In the genomic region with DNA sequence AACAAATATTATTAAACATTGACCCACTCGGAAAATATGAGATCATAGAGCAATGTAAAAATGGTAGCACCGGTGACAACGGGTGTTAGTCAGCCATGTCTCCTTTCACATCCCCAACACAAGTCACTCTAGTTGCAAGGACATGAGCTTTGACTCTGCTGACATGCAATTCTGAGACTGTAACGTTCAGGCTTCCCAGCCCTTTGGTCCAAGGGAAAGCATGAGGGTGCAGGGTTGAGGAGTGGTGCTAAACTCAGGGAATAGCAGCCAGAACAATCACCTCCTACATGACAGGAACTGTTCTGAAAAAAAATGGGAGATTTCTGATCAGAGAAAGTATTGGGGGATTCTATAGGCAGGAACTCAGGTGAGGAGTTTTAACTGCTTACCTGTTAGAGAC, we compare ENCODE assay signal across 26 mouse cellular contexts.
DNase-seq lines count a peak whose midpoint lies in the region; ATAC-seq and TF ChIP-seq lines count a peak whose summit lies in the region.
"Had no signal": no experiment of that assay in that cellular context is flagged by ENCODE, and none has a peak within 500 bp of the region (broad histone marks: within the 10 kb centered on the region; RNA-seq: fewer than 3 reads in every experiment).

No protein-coding gene starts in this region.

- no peak for TF ChIP-seq CTCF in kidney, adult 2 months (conservative IDR thresholded peaks at IDR 0.05; ENCODE audit: insufficient read depth, insufficient read length, low read depth, low read length)
- no peak for TF ChIP-seq CTCF in kidney, postnatal 0 days (IDR thresholded peaks at IDR 0.05; ENCODE audit: low read depth)
- TF ChIP-seq CTCF in intestine, postnatal 0 days (IDR thresholded peaks at IDR 0.05; ENCODE audit: low read depth): no peak

- peak; percentile 59 for ATAC-seq in kidney, postnatal 0 days (replicated peaks; ENCODE audit: low FRiP score, low read depth)
- no peak for ATAC-seq in kidney, embryonic 14.5 days (ENCODE audit: low FRiP score, low TSS enrichment)
- peak; percentile 42; the same call in 1 of the 2 replicates for ATAC-seq in intestine, postnatal 0 days
- ATAC-seq: forebrain, embryonic 15.5 days; hindbrain, embryonic 16.5 days had no signal

- TF ChIP-seq POLR2A in kidney, adult 2 months (IDR thresholded peaks at IDR 0.05; ENCODE audit: low read depth, low read length): no peak

- peak overlapping the region; percentile 43 for H3K27ac ChIP-seq in kidney, adult 2 months (ENCODE audit: insufficient read depth, low read depth, low read length)
- H3K27ac ChIP-seq in kidney, postnatal 0 days: no peak overlapping the region
- H3K27ac ChIP-seq in kidney, embryonic 14.5 days (ENCODE audit: low read depth, low read length): no peak overlapping the region
- no peak overlapping the region for H3K27ac ChIP-seq in intestine, postnatal 0 days (ENCODE audit: low read depth, low read length)
- H3K27ac ChIP-seq: embryonic facial prominence, embryonic 10.5 days; embryonic facial prominence, embryonic 13.5 days; forebrain, embryonic 12.5 days; forebrain, embryonic 15.5 days; heart, embryonic 15.5 days; hindbrain, embryonic 10.5 days; hindbrain, embryonic 13.5 days had no signal

- 70% methylated on average over 4 of the region's 4 CpGs for WGBS in kidney, adult 2 months
- 86% methylated on average over 4 of the region's 4 CpGs for WGBS in kidney, postnatal 0 days
- 91% methylated on average over 4 of the region's 4 CpGs for WGBS in kidney, embryonic 14.5 days
- 61% methylated on average over 4 of the region's 4 CpGs for WGBS in intestine, postnatal 0 days

- H3K27me3 ChIP-seq in kidney, adult 2 months (replicated peaks; ENCODE audit: control insufficient read depth, insufficient read depth, low read length): no peaks in the 10 kb centered on the region
- no peaks in the 10 kb centered on the region for H3K27me3 ChIP-seq in kidney, postnatal 0 days (ENCODE audit: insufficient read depth, low read length)
- no peaks in the 10 kb centered on the region for H3K27me3 ChIP-seq in kidney, embryonic 14.5 days (ENCODE audit: control insufficient read depth, insufficient read depth, low read length)
- no peaks in the 10 kb centered on the region for H3K27me3 ChIP-seq in intestine, postnatal 0 days (replicated peaks; ENCODE audit: control insufficient read depth, insufficient read depth, low read length)
- H3K27me3 ChIP-seq: embryonic facial prominence, embryonic 13.5 days; forebrain, embryonic 12.5 days; forebrain, embryonic 15.5 days; heart, embryonic 12.5 days; heart, embryonic 15.5 days; hindbrain, embryonic 13.5 days had no signal

- H3K9me3 ChIP-seq in kidney, postnatal 0 days (replicated peaks; ENCODE audit: low read length): no peaks in the 10 kb centered on the region
- H3K9me3 ChIP-seq in kidney, embryonic 14.5 days (ENCODE audit: control insufficient read depth, low read length): no peaks in the 10 kb centered on the region
- no peaks in the 10 kb centered on the region for H3K9me3 ChIP-seq in intestine, postnatal 0 days (ENCODE audit: control insufficient read depth)
- H3K9me3 ChIP-seq: embryonic facial prominence, embryonic 10.5 days; embryonic facial prominence, embryonic 13.5 days; forebrain, embryonic 12.5 days; forebrain, embryonic 15.5 days; heart, embryonic 12.5 days; heart, embryonic 15.5 days; hindbrain, embryonic 10.5 days; hindbrain, embryonic 13.5 days had no signal

- no peaks in the 10 kb centered on the region for H3K36me3 ChIP-seq in kidney, adult 2 months (ENCODE audit: control insufficient read depth, insufficient read depth, low read length)
- no peaks in the 10 kb centered on the region for H3K36me3 ChIP-seq in kidney, postnatal 0 days (ENCODE audit: insufficient read depth, low read length)
- H3K36me3 ChIP-seq in kidney, embryonic 14.5 days (ENCODE audit: control insufficient read depth, insufficient read depth, low read length): no peaks in the 10 kb centered on the region
- H3K36me3 ChIP-seq in intestine, postnatal 0 days (ENCODE audit: control insufficient read depth, insufficient read depth): no peaks in the 10 kb centered on the region
- H3K36me3 ChIP-seq: embryonic facial prominence, embryonic 10.5 days; embryonic facial prominence, embryonic 13.5 days; forebrain, embryonic 12.5 days; forebrain, embryonic 15.5 days; heart, embryonic 12.5 days; heart, embryonic 15.5 days; hindbrain, embryonic 10.5 days; hindbrain, embryonic 13.5 days had no signal

- DNase-seq in kidney, adult 2 months: no peak
- DNase-seq in kidney, postnatal 10 days: no peak
- DNase-seq in kidney, postnatal 0 days (ENCODE audit: low spot score): no peak
- no peak for DNase-seq in layer of hippocampus, postnatal 25 days (ENCODE audit: extremely low spot score in 1 of 2, low spot score in 1 of 2)
- DNase-seq: B cell, adult 2 months; cerebellum, adult 11 months; cerebellum, adult 8-10 months; cerebellum, postnatal 10 days; cerebellum, postnatal 36 days; embryo, embryonic 11 days; gastrocnemius, postnatal 25 days; heart, adult 18-20 months; heart, postnatal 10 days; heart, postnatal 36 days had no signal

- H3K9ac ChIP-seq in kidney, postnatal 0 days (ENCODE audit: low read depth, low read length): no peak overlapping the region
- H3K9ac ChIP-seq in kidney, embryonic 14.5 days (ENCODE audit: low read depth, low read length): no peak overlapping the region
- H3K9ac ChIP-seq in intestine, postnatal 0 days (ENCODE audit: low read depth, low read length): no peak overlapping the region
- H3K9ac ChIP-seq: embryonic facial prominence, embryonic 13.5 days; forebrain, embryonic 12.5 days; forebrain, embryonic 15.5 days; heart, embryonic 12.5 days; heart, embryonic 15.5 days; hindbrain, embryonic 13.5 days had no signal

- H3K4me1 ChIP-seq in kidney, adult 2 months (ENCODE audit: control insufficient read depth, insufficient read depth, low read length): peaks cover 6% of the 10 kb centered on the region; the same call in 1 of the 2 replicates
- no peaks in the 10 kb centered on the region for H3K4me1 ChIP-seq in kidney, postnatal 0 days (replicated peaks; ENCODE audit: insufficient read depth, low read length)
- H3K4me1 ChIP-seq in kidney, embryonic 14.5 days (ENCODE audit: control insufficient read depth, insufficient read depth, low read length): no peaks in the 10 kb centered on the region
- no peaks in the 10 kb centered on the region for H3K4me1 ChIP-seq in intestine, postnatal 0 days (replicated peaks; ENCODE audit: control insufficient read depth, insufficient read depth, low read length)
- H3K4me1 ChIP-seq: forebrain, embryonic 12.5 days; forebrain, embryonic 15.5 days; heart, embryonic 15.5 days; hindbrain, embryonic 10.5 days; hindbrain, embryonic 13.5 days had no signal

- H3K4me2 ChIP-seq in kidney, postnatal 0 days (ENCODE audit: low read length): no peak overlapping the region
- H3K4me2 ChIP-seq in kidney, embryonic 14.5 days (replicated peaks; ENCODE audit: low read depth, low read length): no peak overlapping the region
- no peak overlapping the region for H3K4me2 ChIP-seq in intestine, postnatal 0 days (replicated peaks; ENCODE audit: low read depth)
- H3K4me2 ChIP-seq: embryonic facial prominence, embryonic 13.5 days; forebrain, embryonic 12.5 days; forebrain, embryonic 15.5 days; heart, embryonic 12.5 days; heart, embryonic 15.5 days; hindbrain, embryonic 13.5 days had no signal

- H3K4me3 ChIP-seq in kidney, adult 2 months (ENCODE audit: insufficient read depth, low read depth, low read length): no peak overlapping the region; the same call in 1 of the 2 replicates
- no peak overlapping the region for H3K4me3 ChIP-seq in kidney, postnatal 0 days (replicated peaks; ENCODE audit: low read depth, low read length)
- no peak overlapping the region for H3K4me3 ChIP-seq in kidney, embryonic 14.5 days (ENCODE audit: low read length)
- H3K4me3 ChIP-seq in intestine, postnatal 0 days (ENCODE audit: low read depth, low read length): no peak overlapping the region
- H3K4me3 ChIP-seq: embryonic facial prominence, embryonic 10.5 days; embryonic facial prominence, embryonic 13.5 days; erythroblast, embryonic 14.5 days; forebrain, embryonic 12.5 days; forebrain, embryonic 15.5 days; heart, embryonic 12.5 days; heart, embryonic 15.5 days; hindbrain, embryonic 10.5 days; hindbrain, embryonic 13.5 days had no signal
